Mouse (Mus musculus) c-Kit-positive CD71-negative TER-119-negative erythroid progenitor cells, embryonic 14.5 days (primary cell): ENCODE measurements around the gene Ak9.

Experiments used
- DNase-seq: peaks from one replicate; pipeline ENCODE4 v3.0.0-alpha.2; 2013; ENCODE audit warnings: low read depth

Ak9 gene

GRCm38 (mm10) chr10:41451656-41452055 is 147.9 kb downstream of the Ak9 start:
- no peak for DNase-seq

GRCm38 (mm10) chr10:41452791-41453190 is 149.0 kb downstream of the Ak9 start:
- DNase-seq, result no peak

GRCm38 (mm10) chr10:41459990-41460389 is 156.2 kb downstream of the Ak9 start:
- DNase-seq, result no peak

- no peak for DNase-seq
Observed at GRCm38 (mm10) chr10:41460501-41460900, 156.7 kb downstream of the Ak9 start.

- DNase-seq, result no peak
Observed at GRCm38 (mm10) chr10:41461057-41461722, 157.4 kb downstream of the Ak9 start.

GRCm38 (mm10) chr10:41464401-41464955 is 160.7 kb downstream of the Ak9 start:
- DNase-seq, result no peak

GRCm38 (mm10) chr10:41467325-41467724 is 163.5 kb downstream of the Ak9 start:
- no peak for DNase-seq

- no peak for DNase-seq
Observed at GRCm38 (mm10) chr10:41470693-41471092, 166.9 kb downstream of the Ak9 start.

GRCm38 (mm10) chr10:41472534-41472933 is 168.8 kb downstream of the Ak9 start:
- no peak for DNase-seq

GRCm38 (mm10) chr10:41472962-41473481 is 169.2 kb downstream of the Ak9 start:
- no peak for DNase-seq

- no peak for DNase-seq
Observed at GRCm38 (mm10) chr10:41473782-41474468, 170.1 kb downstream of the Ak9 start.

GRCm38 (mm10) chr10:41474981-41475391 is 171.2 kb downstream of the Ak9 start:
- DNase-seq, result no peak

- no peak for DNase-seq
Observed at GRCm38 (mm10) chr10:41476171-41477017, 172.6 kb downstream of the Ak9 start, which contains the start of gene Mical1. Mical1 (plus strand) TSS chr10:41476314.

- no peak for DNase-seq
Observed at GRCm38 (mm10) chr10:41477018-41477277, 173.2 kb downstream of the Ak9 start.

- peak; percentile 75 for DNase-seq
Observed at GRCm38 (mm10) chr10:41477278-41478181, 173.8 kb downstream of the Ak9 start.

GRCm38 (mm10) chr10:41479961-41480360 is 176.2 kb downstream of the Ak9 start:
- DNase-seq, result no peak

GRCm38 (mm10) chr10:41480938-41481880 is 177.4 kb downstream of the Ak9 start:
- DNase-seq, result no peak

- DNase-seq, result no peak
Observed at GRCm38 (mm10) chr10:41482446-41482845, 178.7 kb downstream of the Ak9 start.
